In genomic region chr7:4623544-4624189, GRCm38 (mm10) we compare ENCODE assay signal across 7 mouse cellular contexts. TPM values are rescaled to one million over a fixed set of nuclear protein-coding genes. Genes with fewer than 3 reads are reported as not detected.
DNase-seq lines count a peak whose midpoint lies in the region; ATAC-seq lines count a peak whose summit lies in the region.

No protein-coding gene starts in this region.

- no peaks in the 10 kb centered on the region for H3K9me3 ChIP-seq in forebrain, embryonic 12.5 days
- no peaks in the 10 kb centered on the region for H3K9me3 ChIP-seq in kidney, embryonic 14.5 days (ENCODE audit: control insufficient read depth, low read length)

- WGBS in forebrain, embryonic 12.5 days, result 36% methylated on average over 4 of the region's 4 CpGs
- 24% methylated on average over 4 of the region's 4 CpGs for WGBS in kidney, embryonic 14.5 days

- ATAC-seq in forebrain, embryonic 12.5 days (ENCODE audit: low FRiP score), result 0 out of 2 replicates have a peak, but pooled peaks have one; percentile 62
- ATAC-seq in kidney, embryonic 14.5 days (ENCODE audit: low FRiP score, low TSS enrichment), result peak; percentile 40; the same call in 1 of the 2 replicates

- no peak overlapping the region for H3K9ac ChIP-seq in forebrain, embryonic 12.5 days
- H3K9ac ChIP-seq in kidney, embryonic 14.5 days (ENCODE audit: low read depth, low read length), result no peak overlapping the region

- H3K27me3 ChIP-seq in forebrain, embryonic 12.5 days, result 0 out of 2 replicates have a peak, but pooled peaks cover 3% of the 10 kb centered on the region
- no peaks in the 10 kb centered on the region for H3K27me3 ChIP-seq in kidney, embryonic 14.5 days (ENCODE audit: control insufficient read depth, insufficient read depth, low read length)

- H3K4me3 ChIP-seq in forebrain, embryonic 12.5 days (replicated peaks), result no peak overlapping the region
- no peak overlapping the region for H3K4me3 ChIP-seq in kidney, embryonic 14.5 days (ENCODE audit: low read length)

- no peak overlapping the region for H3K27ac ChIP-seq in forebrain, embryonic 12.5 days
- H3K27ac ChIP-seq in kidney, embryonic 14.5 days (ENCODE audit: low read depth, low read length), result no peak overlapping the region

- H3K4me1 ChIP-seq in forebrain, embryonic 12.5 days, result no peaks in the 10 kb centered on the region
- H3K4me1 ChIP-seq in kidney, embryonic 14.5 days (ENCODE audit: control insufficient read depth, insufficient read depth, low read length), result no peaks in the 10 kb centered on the region

- no peak overlapping the region for H3K4me2 ChIP-seq in forebrain, embryonic 12.5 days
- no peak overlapping the region for H3K4me2 ChIP-seq in kidney, embryonic 14.5 days (replicated peaks; ENCODE audit: low read depth, low read length)

- H3K36me3 ChIP-seq in forebrain, embryonic 12.5 days (replicated peaks), result peaks cover 8% of the 10 kb centered on the region
- peaks cover 7% of the 10 kb centered on the region for H3K36me3 ChIP-seq in kidney, embryonic 14.5 days (ENCODE audit: control insufficient read depth, insufficient read depth, low read length)

- DNase-seq in 3T3-L1 (ENCODE audit: low read depth, low spot score) (peak; percentile 63), 416B (ENCODE audit: low read depth) (peak; percentile 71)
- peak; percentile 82 for DNase-seq in brain, adult 2 months (ENCODE audit: low read depth, low spot score)
- peak; percentile 59 for DNase-seq in lung, postnatal 25 days (ENCODE audit: low spot score)
- DNase-seq in spleen, postnatal 10 days (ENCODE audit: low spot score in 2 of 2), result peak; percentile 62 to 81

RNA-seq across cellular contexts. Expression of gene Tmem86b, which starts 7.6 kb away (rescaled TPM):
- polyA plus RNA-seq in forebrain, embryonic 12.5 days (2016; fragmentation: Nextera tagmentation; extraction: Ambion mirVana), result 3.7 and 5.1 TPM in 2 replicates
- 1.0 and 1.4 TPM in 2 replicates for polyA plus RNA-seq in kidney, embryonic 14.5 days (2014; fragmentation: Nextera tagmentation; extraction: Ambion mirVana)

RNA-seq across cellular contexts. Expression of gene Ptprh, which starts 19.8 kb away (rescaled TPM):
- polyA plus RNA-seq in forebrain, embryonic 12.5 days (2016; fragmentation: Nextera tagmentation; extraction: Ambion mirVana), result not detected in 2 replicates
- polyA plus RNA-seq in kidney, embryonic 14.5 days (2014; fragmentation: Nextera tagmentation; extraction: Ambion mirVana), result 0.09 TPM in 1 of 2 replicates, not detected in the other

RNA-seq across cellular contexts. Expression of gene Ppp6r1, which starts 35.2 kb away (rescaled TPM):
- 15.4 and 25.3 TPM in 2 replicates for polyA plus RNA-seq in forebrain, embryonic 12.5 days (2016; fragmentation: Nextera tagmentation; extraction: Ambion mirVana)
- polyA plus RNA-seq in kidney, embryonic 14.5 days (2014; fragmentation: Nextera tagmentation; extraction: Ambion mirVana), result 8.3 and 10.2 TPM in 2 replicates
